Mouse (Mus musculus): ENCODE results near the gene Limk1. TPM values are rescaled to one million over a fixed set of nuclear protein-coding genes. Genes with fewer than 3 reads are reported as not detected.
A peak's percentile ranks its signal among the peaks of the same experiment; 100 is the strongest.
"Not testable (repeated sequence)": the region's sequence is repeated elsewhere in the genome, so short reads cannot be mapped to it uniquely, and the experiment has no call there.

Limk1 gene
- polyA plus RNA-seq, 1 experiment = 6.4 TPM

DNA sequence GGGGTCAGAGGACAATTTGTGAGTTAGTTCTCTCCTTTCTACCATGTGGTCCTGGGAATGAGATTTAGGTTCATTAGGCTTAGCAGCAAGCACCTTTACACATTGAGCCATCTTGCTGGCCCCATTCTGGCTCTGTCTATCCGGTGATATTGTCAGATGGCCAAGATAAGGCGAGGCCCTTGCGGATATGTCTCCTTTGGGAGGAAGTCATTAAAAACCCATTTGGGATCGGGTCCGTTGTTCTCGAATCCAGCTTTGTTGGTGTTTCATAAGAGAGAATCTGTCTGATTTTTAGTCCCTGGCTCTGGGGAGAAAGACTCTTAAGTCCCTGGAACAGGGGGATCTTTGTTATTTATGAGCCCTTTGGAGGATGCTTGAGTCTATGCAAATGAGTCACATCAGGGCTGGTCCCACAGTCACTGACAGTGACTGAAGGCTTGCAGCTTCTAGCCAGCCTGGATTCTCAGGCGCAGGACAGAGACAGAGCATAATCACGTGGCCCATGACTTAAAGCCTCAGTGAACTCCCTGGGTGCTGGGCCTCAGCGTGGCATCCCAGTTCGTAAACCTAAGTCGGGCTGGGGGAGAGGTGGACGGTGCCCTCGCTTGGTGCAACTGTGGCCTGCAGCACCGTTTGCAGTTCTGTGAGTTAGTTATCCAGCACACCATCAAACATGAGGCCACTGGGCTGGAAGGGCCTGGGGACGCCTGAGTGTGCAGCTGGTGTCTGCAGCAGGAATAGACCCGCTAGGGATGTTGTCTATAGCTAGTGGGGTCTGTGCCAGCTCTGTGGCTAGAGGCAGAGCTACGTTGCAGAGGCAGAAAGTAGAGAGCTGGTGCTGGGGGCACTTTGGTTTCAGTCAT lies 16.8 kb downstream of the Limk1 start:
- no peak overlapping the region for H3K27ac ChIP-seq (ENCODE audit: insufficient read depth, low read depth, low read length)
- H3K4me3 ChIP-seq (ENCODE audit: low read depth, low read length) = no peak overlapping the region
- peaks cover 10% of the 10 kb centered on the region for H3K4me1 ChIP-seq (ENCODE audit: control insufficient read depth, insufficient read depth, insufficient read length, low read length)
- no peaks in the 10 kb centered on the region for H3K36me3 ChIP-seq (ENCODE audit: control insufficient read depth, insufficient read depth, low read length)
- no peaks in the 10 kb centered on the region for H3K27me3 ChIP-seq (ENCODE audit: control insufficient read depth, insufficient read depth, low read length)
- TF ChIP-seq POLR2A (IDR thresholded peaks at IDR 0.05; ENCODE audit: low read depth, low read length) = no peak
- WGBS = 79% methylated on average over 17 of the region's 17 CpGs

DNA sequence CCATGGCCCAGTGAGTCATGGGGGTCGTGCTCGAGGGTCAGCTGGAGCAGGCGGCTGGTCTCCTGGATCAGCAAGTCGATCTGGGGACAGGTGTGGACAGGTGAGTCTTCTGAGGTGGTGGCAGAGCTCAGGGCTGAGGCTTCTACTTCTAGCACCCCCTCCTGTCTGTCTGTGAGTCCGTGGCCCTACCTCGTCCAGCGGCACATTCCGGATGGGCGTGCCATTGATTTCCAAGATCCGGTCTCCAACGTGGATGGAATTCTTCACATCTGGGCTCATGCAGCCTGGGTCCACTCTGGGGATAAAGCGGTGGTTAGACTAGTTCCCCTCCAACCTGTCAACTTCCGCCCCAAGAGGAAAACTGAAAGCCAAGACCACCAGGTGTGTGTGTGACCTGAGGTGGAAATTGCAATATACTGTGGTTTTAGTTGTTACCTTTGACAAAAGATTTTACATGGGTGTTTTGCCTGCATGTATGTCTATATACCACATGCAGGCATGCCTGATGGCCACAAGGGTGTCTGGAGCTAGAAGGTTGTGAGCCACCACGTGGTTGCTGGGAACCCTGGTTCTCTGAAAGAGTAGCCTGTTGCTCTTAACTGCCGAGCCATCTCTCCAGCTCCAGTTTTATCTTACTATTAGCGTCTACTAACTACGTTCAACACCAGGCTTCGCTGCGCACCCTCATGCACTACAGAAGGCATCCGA lies 19.2 kb downstream of the Limk1 start:
- H3K4me1 ChIP-seq (ENCODE audit: control insufficient read depth, insufficient read depth, insufficient read length, low read length) = no peaks in the 10 kb centered on the region
- H3K4me3 ChIP-seq (ENCODE audit: low read depth, low read length) = no peak overlapping the region
- WGBS = 80% methylated on average over 20 of the region's 20 CpGs
- H3K36me3 ChIP-seq (ENCODE audit: control insufficient read depth, insufficient read depth, low read length) = no peaks in the 10 kb centered on the region
- TF ChIP-seq CTCF (IDR thresholded peaks at IDR 0.05; ENCODE audit: extremely low read depth, insufficient read length, insufficient replicate concordance, low read depth, low read length) (no peak), POLR2A (IDR thresholded peaks at IDR 0.05; ENCODE audit: low read depth, low read length) (no peak)
- H3K27ac ChIP-seq (ENCODE audit: insufficient read depth, low read depth, low read length) = no peak overlapping the region
- H3K27me3 ChIP-seq (ENCODE audit: control insufficient read depth, insufficient read depth, low read length) = no peaks in the 10 kb centered on the region

DNA sequence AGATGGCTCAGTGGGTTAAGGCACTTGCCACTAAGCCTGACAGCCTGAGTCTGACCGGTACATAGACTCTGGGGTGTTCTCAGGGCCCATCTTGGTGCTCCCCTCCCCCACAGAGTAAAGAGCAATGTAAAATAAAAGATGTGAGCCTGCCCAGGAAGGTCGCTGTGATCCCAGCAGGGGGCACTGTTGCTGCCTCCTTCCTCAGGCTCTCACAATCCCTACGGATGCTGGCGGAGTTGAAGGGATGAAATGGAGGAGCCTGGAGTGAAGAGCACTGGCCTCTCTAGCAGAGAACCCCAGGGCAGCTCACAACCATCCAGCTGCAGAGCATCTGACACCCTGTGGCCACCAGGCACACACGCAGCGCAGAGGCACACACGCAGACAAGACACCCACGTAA lies 19.9 kb downstream of the Limk1 start:
- no peak for TF ChIP-seq POLR2A (IDR thresholded peaks at IDR 0.05; ENCODE audit: low read depth, low read length)
- peak; percentile 61; the same call in 1 of the 2 replicates for TF ChIP-seq CTCF (IDR thresholded peaks at IDR 0.05; ENCODE audit: extremely low read depth, insufficient read length, insufficient replicate concordance, low read depth, low read length)
- H3K4me3 ChIP-seq (ENCODE audit: low read depth, low read length) = no peak overlapping the region
- no peaks in the 10 kb centered on the region for H3K4me1 ChIP-seq (ENCODE audit: control insufficient read depth, insufficient read depth, insufficient read length, low read length)
- no peaks in the 10 kb centered on the region for H3K36me3 ChIP-seq (ENCODE audit: control insufficient read depth, insufficient read depth, low read length)
- H3K27me3 ChIP-seq (ENCODE audit: control insufficient read depth, insufficient read depth, low read length) = no peaks in the 10 kb centered on the region
- no peak overlapping the region for H3K27ac ChIP-seq (ENCODE audit: insufficient read depth, low read depth, low read length)
- WGBS = 64% methylated on average over 8 of the region's 8 CpGs

DNA sequence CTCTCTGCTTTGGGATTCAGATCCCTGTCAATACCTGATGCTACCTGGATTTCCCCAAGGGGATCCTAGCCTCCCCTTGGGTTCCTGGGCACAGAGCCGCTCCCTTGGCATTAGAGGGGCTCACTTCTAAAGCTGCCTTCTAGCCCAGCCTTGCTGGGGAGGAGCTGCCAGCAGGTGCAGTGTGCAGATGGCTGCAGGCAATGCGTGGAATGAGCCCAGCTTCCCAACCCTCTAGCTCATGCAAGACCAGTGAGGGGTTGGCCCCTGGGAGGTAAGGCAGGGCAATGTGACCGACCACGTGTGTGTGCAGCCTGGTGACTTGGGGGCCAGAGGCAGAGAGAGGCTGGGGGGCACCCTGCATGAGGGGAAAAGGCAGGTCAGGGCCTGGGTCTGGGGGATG lies 31.7 kb downstream of the Limk1 start:
- Histone ChIP-seq H3K36me3 (ENCODE audit: control insufficient read depth, insufficient read depth, low read length) (no peaks in the 10 kb centered on the region; the same call in 1 of the 2 replicates), H3K27me3 (ENCODE audit: control insufficient read depth, insufficient read depth, low read length) (no peaks in the 10 kb centered on the region), H3K4me3 (ENCODE audit: low read depth, low read length) (no peak overlapping the region), H3K27ac (ENCODE audit: insufficient read depth, low read depth, low read length) (no peak overlapping the region), H3K4me1 (ENCODE audit: control insufficient read depth, insufficient read depth, insufficient read length, low read length) (no peaks in the 10 kb centered on the region)
- TF ChIP-seq POLR2A (IDR thresholded peaks at IDR 0.05; ENCODE audit: low read depth, low read length) = no peak
- TF ChIP-seq CTCF (IDR thresholded peaks at IDR 0.05; ENCODE audit: extremely low read depth, insufficient read length, insufficient replicate concordance, low read depth, low read length) = no peak
- WGBS = 85% methylated on average over 4 of the region's 4 CpGs

DNA sequence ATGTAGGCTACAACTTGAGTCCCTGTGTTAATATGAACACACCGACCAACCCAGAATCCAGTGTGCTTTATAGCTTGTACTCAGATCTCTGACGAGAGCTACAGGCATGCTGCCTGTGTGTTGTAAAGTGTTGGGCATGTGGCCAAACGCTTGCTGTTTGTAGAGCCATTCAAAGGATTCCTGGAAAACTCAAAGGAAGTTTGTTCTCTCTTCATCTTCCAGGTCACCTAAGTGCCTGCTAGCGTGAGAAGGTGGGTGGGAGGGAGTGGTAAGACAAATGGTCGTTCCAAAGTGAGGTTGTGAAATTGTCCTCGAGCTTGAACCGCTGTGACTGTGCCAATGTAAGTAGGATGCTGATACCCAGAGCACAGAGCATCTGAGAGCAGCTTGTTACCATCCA lies 36.4 kb downstream of the Limk1 start:
- H3K4me3 ChIP-seq (ENCODE audit: low read depth, low read length) = no peak overlapping the region
- WGBS = 8% methylated on average over 7 of the region's 7 CpGs
- H3K27me3 ChIP-seq (ENCODE audit: control insufficient read depth, insufficient read depth, low read length) = no peaks in the 10 kb centered on the region
- H3K27ac ChIP-seq (ENCODE audit: insufficient read depth, low read depth, low read length) = no peak overlapping the region
- H3K4me1 ChIP-seq (ENCODE audit: control insufficient read depth, insufficient read depth, insufficient read length, low read length) = peaks cover 4% of the 10 kb centered on the region
- TF ChIP-seq POLR2A (IDR thresholded peaks at IDR 0.05; ENCODE audit: low read depth, low read length) = no peak
- no peak for TF ChIP-seq CTCF (IDR thresholded peaks at IDR 0.05; ENCODE audit: extremely low read depth, insufficient read length, insufficient replicate concordance, low read depth, low read length)
- H3K36me3 ChIP-seq (ENCODE audit: control insufficient read depth, insufficient read depth, low read length) = no peaks in the 10 kb centered on the region

DNA sequence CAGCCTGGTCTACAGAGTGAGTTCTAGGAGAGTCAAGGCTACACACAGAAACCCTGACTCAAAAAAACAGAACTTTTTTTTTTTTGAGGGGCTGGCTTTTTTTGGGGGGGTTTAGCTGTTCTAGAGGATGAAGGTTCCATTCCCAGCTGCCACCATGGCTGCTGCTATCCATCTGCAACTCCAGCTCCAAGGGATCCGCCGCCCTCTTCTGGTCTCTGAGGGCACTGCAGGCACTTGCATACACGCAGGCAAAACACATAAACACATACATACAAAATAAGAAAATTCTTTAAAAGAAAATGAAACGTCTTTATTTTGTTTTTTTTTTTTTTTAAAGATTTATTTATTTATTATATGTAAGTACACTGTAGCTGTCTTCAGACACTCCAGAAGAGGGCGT lies 37.5 kb downstream of the Limk1 start:
- Histone ChIP-seq H3K4me1 (ENCODE audit: control insufficient read depth, insufficient read depth, insufficient read length, low read length) (peaks cover 4% of the 10 kb centered on the region), H3K27ac (ENCODE audit: insufficient read depth, low read depth, low read length) (no peak overlapping the region), H3K27me3 (ENCODE audit: control insufficient read depth, insufficient read depth, low read length) (no peaks in the 10 kb centered on the region), H3K4me3 (ENCODE audit: low read depth, low read length) (no peak overlapping the region), H3K36me3 (ENCODE audit: control insufficient read depth, insufficient read depth, low read length) (no peaks in the 10 kb centered on the region)
- TF ChIP-seq CTCF (IDR thresholded peaks at IDR 0.05; ENCODE audit: extremely low read depth, insufficient read length, insufficient replicate concordance, low read depth, low read length) = peak; percentile 74; the same call in 1 of the 2 replicates
- TF ChIP-seq POLR2A (IDR thresholded peaks at IDR 0.05; ENCODE audit: low read depth, low read length) = no peak
- 54% methylated on average over 5 of the region's 5 CpGs for WGBS

DNA sequence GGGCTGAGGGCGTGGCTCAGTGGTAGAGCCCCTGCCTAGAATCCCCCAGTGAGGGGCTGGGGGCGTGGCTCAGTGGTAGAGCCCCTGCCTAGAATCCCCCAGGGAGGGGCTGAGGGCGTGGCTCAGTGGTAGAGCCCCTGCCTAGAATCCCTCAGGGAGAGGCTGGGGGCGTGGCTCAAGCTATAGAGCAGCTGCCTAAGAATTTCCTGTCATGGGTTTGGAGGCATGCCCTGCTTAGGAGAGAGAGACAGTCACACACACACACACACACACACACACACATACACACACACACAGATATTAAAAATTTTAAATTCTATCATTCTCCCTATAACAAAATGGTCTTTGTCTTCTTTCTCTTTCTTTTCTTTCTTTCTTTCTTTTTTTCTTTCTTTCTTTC lies 39.4 kb downstream of the Limk1 start:
- not testable (repeated sequence) for H3K36me3 ChIP-seq (ENCODE audit: control insufficient read depth, insufficient read depth, low read length); H3K4me3 ChIP-seq (ENCODE audit: low read depth, low read length); H3K4me1 ChIP-seq (ENCODE audit: control insufficient read depth, insufficient read depth, insufficient read length, low read length); H3K27ac ChIP-seq (ENCODE audit: insufficient read depth, low read depth, low read length); H3K27me3 ChIP-seq (ENCODE audit: control insufficient read depth, insufficient read depth, low read length)
- WGBS = 76% methylated on average over 3 of the region's 4 CpGs
